ENCODE assay signal across 16 mouse cellular contexts in genomic region chr8:72765696-72766095, GRCm38 (mm10). TPM values are rescaled to one million over a fixed set of nuclear protein-coding genes. Genes with fewer than 3 reads are reported as not detected.
DNase-seq lines count a peak whose midpoint lies in the region; ATAC-seq and TF ChIP-seq lines count a peak whose summit lies in the region.
"Had no signal": no experiment of that assay in that cellular context is flagged by ENCODE, and none has a peak within 500 bp of the region (broad histone marks: within the 10 kb centered on the region; RNA-seq: fewer than 3 reads in every experiment).

No protein-coding gene starts in this region.

- H3K4me3 ChIP-seq in hindbrain, embryonic 12.5 days, result no peak overlapping the region
- H3K4me3 ChIP-seq in hindbrain, embryonic 13.5 days, result no peak overlapping the region
- no peak overlapping the region for H3K4me3 ChIP-seq in midbrain, embryonic 11.5 days (ENCODE audit: low read depth, low read length)
- H3K4me3 ChIP-seq in midbrain, embryonic 16.5 days (ENCODE audit: low read depth, low read length), result no peak overlapping the region
- no peak overlapping the region for H3K4me3 ChIP-seq in MEL (ENCODE audit: control insufficient read depth in 1 of 2, insufficient read depth in 1 of 2, low read depth in 2 of 2, low read length in 2 of 2)
- H3K4me3 ChIP-seq: gastrocnemius, adult 2 months; stomach, embryonic 15.5 days had no signal

- no peak overlapping the region for H3K27ac ChIP-seq in hindbrain, embryonic 12.5 days
- H3K27ac ChIP-seq in hindbrain, embryonic 13.5 days, result no peak overlapping the region
- H3K27ac ChIP-seq in midbrain, embryonic 11.5 days (ENCODE audit: low read depth, low read length), result no peak overlapping the region
- H3K27ac ChIP-seq in midbrain, embryonic 16.5 days (ENCODE audit: low read length), result no peak overlapping the region
- no peak overlapping the region for H3K27ac ChIP-seq in MEL (ENCODE audit: control insufficient read depth, low read depth, low read length)
- H3K27ac ChIP-seq: gastrocnemius, adult 2 months; stomach, embryonic 15.5 days had no signal

- TF ChIP-seq CTCF in MEL (IDR thresholded peaks at IDR 0.05 in 2 of 3, conservative IDR thresholded peaks at IDR 0.05 in 1 of 3; ENCODE audit: control insufficient read depth in 1 of 3, insufficient read depth in 1 of 3, low read depth in 2 of 3, low read length in 3 of 3, poor library complexity in 1 of 3, severe bottlenecking in 1 of 3), result no peak

- no peak for TF ChIP-seq POLR2A in MEL (IDR thresholded peaks at IDR 0.05; ENCODE audit: control insufficient read depth in 1 of 2, insufficient read depth in 1 of 2, low read depth in 1 of 2, low read length in 2 of 2, poor library complexity in 1 of 2)

- ATAC-seq in hindbrain, embryonic 12.5 days (ENCODE audit: low FRiP score), result peak; percentile 41; the same call in 1 of the 2 replicates
- ATAC-seq in hindbrain, embryonic 13.5 days (ENCODE audit: low FRiP score), result no peak
- ATAC-seq in midbrain, embryonic 11.5 days (ENCODE audit: low FRiP score), result peak; percentile 28; the same call in 1 of the 2 replicates
- ATAC-seq in midbrain, embryonic 16.5 days, result no peak
- peak; percentile 7; the same call in 1 of the 2 replicates for ATAC-seq in megakaryocyte progenitor cell, adult 5-6 weeks (replicated peaks; ENCODE audit: poor library complexity)
- ATAC-seq: forebrain, embryonic 16.5 days; intestine, embryonic 16.5 days had no signal

- no peak overlapping the region for H3K4me2 ChIP-seq in hindbrain, embryonic 12.5 days (replicated peaks)
- H3K4me2 ChIP-seq in hindbrain, embryonic 13.5 days, result no peak overlapping the region
- no peak overlapping the region for H3K4me2 ChIP-seq in midbrain, embryonic 11.5 days
- no peak overlapping the region for H3K4me2 ChIP-seq in midbrain, embryonic 16.5 days (ENCODE audit: low read length)
- H3K4me2 ChIP-seq: stomach, embryonic 15.5 days had no signal

- no peaks in the 10 kb centered on the region for H3K36me3 ChIP-seq in hindbrain, embryonic 12.5 days
- no peaks in the 10 kb centered on the region for H3K36me3 ChIP-seq in hindbrain, embryonic 13.5 days
- no peaks in the 10 kb centered on the region for H3K36me3 ChIP-seq in midbrain, embryonic 11.5 days (ENCODE audit: control insufficient read depth, insufficient read depth, low read length)
- no peaks in the 10 kb centered on the region for H3K36me3 ChIP-seq in midbrain, embryonic 16.5 days (ENCODE audit: control insufficient read depth, insufficient read depth, low read length)
- H3K36me3 ChIP-seq in MEL (ENCODE audit: control insufficient read depth in 1 of 2, insufficient read depth in 2 of 2, low read length in 2 of 2), result no peaks in the 10 kb centered on the region
- H3K36me3 ChIP-seq: stomach, embryonic 15.5 days had no signal

- TF ChIP-seq RAD21 in MEL (IDR thresholded peaks at IDR 0.05; ENCODE audit: low read depth, low read length), result no peak

- no peak overlapping the region for H3K9ac ChIP-seq in hindbrain, embryonic 12.5 days
- H3K9ac ChIP-seq in hindbrain, embryonic 13.5 days, result no peak overlapping the region
- no peak overlapping the region for H3K9ac ChIP-seq in midbrain, embryonic 11.5 days (ENCODE audit: low read length)
- H3K9ac ChIP-seq in midbrain, embryonic 16.5 days (ENCODE audit: low read depth, low read length), result no peak overlapping the region
- no peak overlapping the region for H3K9ac ChIP-seq in MEL (ENCODE audit: control insufficient read depth, low read depth, low read length, poor library complexity, severe bottlenecking)
- H3K9ac ChIP-seq: stomach, embryonic 15.5 days had no signal

- H3K27me3 ChIP-seq in hindbrain, embryonic 12.5 days, result no peaks in the 10 kb centered on the region
- no peaks in the 10 kb centered on the region for H3K27me3 ChIP-seq in hindbrain, embryonic 13.5 days
- no peaks in the 10 kb centered on the region for H3K27me3 ChIP-seq in midbrain, embryonic 11.5 days (ENCODE audit: control insufficient read depth, insufficient read depth, low read length)
- peaks cover 4% of the 10 kb centered on the region; the same call in 1 of the 2 replicates for H3K27me3 ChIP-seq in midbrain, embryonic 16.5 days (ENCODE audit: control insufficient read depth, insufficient read depth, low read depth, low read length)
- no peaks in the 10 kb centered on the region for H3K27me3 ChIP-seq in MEL (ENCODE audit: control insufficient read depth in 1 of 2, insufficient read depth in 2 of 2, low read length in 2 of 2)
- H3K27me3 ChIP-seq: stomach, embryonic 15.5 days had no signal

- H3K79me2 ChIP-seq in MEL (ENCODE audit: control insufficient read depth, insufficient read depth, low read length, poor library complexity), result no peaks in the 10 kb centered on the region

- DNase-seq in midbrain, embryonic 11.5 days (ENCODE audit: low spot score, missing footprints), result no peak
- DNase-seq in MEL (ENCODE audit: low read depth, low spot score), result peak; percentile 16
- DNase-seq in right cerebral cortex, postnatal 14 days, result no peak
- no peak for DNase-seq in kidney, adult 11 months
- DNase-seq: cerebellum, adult 11-12 months; gastrocnemius, adult 2 months; lung, postnatal 10 days; retina, postnatal 1 day had no signal

- WGBS in hindbrain, embryonic 12.5 days, result 66% methylated on average over 4 of the region's 4 CpGs
- 70% methylated on average over 4 of the region's 4 CpGs for WGBS in hindbrain, embryonic 13.5 days
- 62% methylated on average over 4 of the region's 4 CpGs for WGBS in midbrain, embryonic 11.5 days
- 68% methylated on average over 4 of the region's 4 CpGs for WGBS in midbrain, embryonic 16.5 days

- no peak for TF ChIP-seq EP300 in MEL (IDR thresholded peaks at IDR 0.05; ENCODE audit: low read depth in 1 of 2, low read length in 2 of 2)

- H3K9me3 ChIP-seq in hindbrain, embryonic 12.5 days (replicated peaks), result no peaks in the 10 kb centered on the region
- no peaks in the 10 kb centered on the region for H3K9me3 ChIP-seq in hindbrain, embryonic 13.5 days
- no peaks in the 10 kb centered on the region for H3K9me3 ChIP-seq in midbrain, embryonic 11.5 days (ENCODE audit: control insufficient read depth, low read length)
- H3K9me3 ChIP-seq in midbrain, embryonic 16.5 days (replicated peaks; ENCODE audit: control insufficient read depth, low read length, poor library complexity, severe bottlenecking), result no peaks in the 10 kb centered on the region
- H3K9me3 ChIP-seq in MEL (replicated peaks; ENCODE audit: insufficient read depth, low read length), result no peaks in the 10 kb centered on the region
- H3K9me3 ChIP-seq: stomach, embryonic 15.5 days had no signal

- peaks cover 3% of the 10 kb centered on the region; the same call in 1 of the 2 replicates for H3K4me1 ChIP-seq in hindbrain, embryonic 12.5 days
- H3K4me1 ChIP-seq in hindbrain, embryonic 13.5 days (replicated peaks), result peaks cover 5% of the 10 kb centered on the region; the same call in 1 of the 2 replicates
- H3K4me1 ChIP-seq in midbrain, embryonic 11.5 days (ENCODE audit: control insufficient read depth, insufficient read depth, low read length), result no peaks in the 10 kb centered on the region
- H3K4me1 ChIP-seq in midbrain, embryonic 16.5 days (ENCODE audit: control insufficient read depth, insufficient read depth, low read length), result no peaks in the 10 kb centered on the region
- H3K4me1 ChIP-seq in MEL (ENCODE audit: control insufficient read depth in 1 of 2, insufficient read depth in 2 of 2, low read length in 2 of 2), result no peaks in the 10 kb centered on the region
- H3K4me1 ChIP-seq: stomach, embryonic 15.5 days had no signal

TF ChIP-seq in MEL, 35 proteins besides CTCF, POLR2A, EP300 and RAD21:
- TF ChIP-seq MXI1 (IDR thresholded peaks at IDR 0.05; ENCODE audit: low read depth, low read length) (no peak), NRF1 (IDR thresholded peaks at IDR 0.05; ENCODE audit: insufficient read depth, low read depth, low read length, poor library complexity, severe bottlenecking) (no peak), GABPA (IDR thresholded peaks at IDR 0.05; ENCODE audit: low read depth, low read length) (no peak), GATA1 (IDR thresholded peaks at IDR 0.05; ENCODE audit: low read depth, low read length) (no peak), POLR2AphosphoS5 (IDR thresholded peaks at IDR 0.05; ENCODE audit: borderline replicate concordance, low read depth, low read length) (no peak), MAFK (IDR thresholded peaks at IDR 0.05; ENCODE audit: borderline replicate concordance, low read depth, low read length) (no peak)

RNA-seq across cellular contexts. Expression of gene F2rl3, which starts 4.0 kb away (rescaled TPM):
- polyA plus RNA-seq in hindbrain, embryonic 12.5 days (2016; fragmentation: Nextera tagmentation; extraction: Ambion mirVana), result 0.77 and 1.3 TPM in 2 replicates
- polyA plus RNA-seq in hindbrain, embryonic 13.5 days (2015; fragmentation: Nextera tagmentation; extraction: Ambion mirVana), result 0.40 and 0.56 TPM in 2 replicates
- polyA plus RNA-seq in midbrain, embryonic 11.5 days (2014; fragmentation: Nextera tagmentation; extraction: Ambion mirVana), result 1.1 and 1.4 TPM in 2 replicates
- polyA plus RNA-seq in midbrain, embryonic 16.5 days (2015; fragmentation: Nextera tagmentation; extraction: Ambion mirVana), result 0.39 and 0.48 TPM in 2 replicates
- total RNA-seq in MEL (2012; rRNA removed), result 0.08 TPM in 1 of 2 replicates, not detected in the other
- under 1 TPM in 1 of 2 experiments, not detected in 1; 0.11 TPM for polyA plus RNA-seq in MEL (2012; ENCODE audit: insufficient read depth in 1 of 2, insufficient read length in 2 of 2, low read depth in 1 of 2, low replicate concordance in 2 of 2, missing spikeins in 1 of 2)
- 2.6 and 2.9 TPM in 2 replicates for total RNA-seq in megakaryocyte progenitor cell, adult 5-6 weeks (2015)
- 3.0 and 3.1 TPM in 2 replicates for total RNA-seq in megakaryocyte progenitor cell, adult 5-6 weeks (2017)
- total RNA-seq: liver, adult 2 months had no signal

RNA-seq across cellular contexts. Expression of gene Sin3b, which starts 42.6 kb away (rescaled TPM):
- 149 and 163 TPM in 2 replicates for polyA plus RNA-seq in hindbrain, embryonic 12.5 days (2016; fragmentation: Nextera tagmentation; extraction: Ambion mirVana)
- polyA plus RNA-seq in hindbrain, embryonic 13.5 days (2015; fragmentation: Nextera tagmentation; extraction: Ambion mirVana), result 171 and 175 TPM in 2 replicates
- 147 and 155 TPM in 2 replicates for polyA plus RNA-seq in midbrain, embryonic 11.5 days (2014; fragmentation: Nextera tagmentation; extraction: Ambion mirVana)
- 173 and 175 TPM in 2 replicates for polyA plus RNA-seq in midbrain, embryonic 16.5 days (2015; fragmentation: Nextera tagmentation; extraction: Ambion mirVana)
- total RNA-seq in MEL (2012; rRNA removed), result 123 and 139 TPM in 2 replicates
- 100 to 1,000 TPM in 1 of 2 experiments, not detected in 1; 115 TPM for polyA plus RNA-seq in MEL (2012; ENCODE audit: insufficient read depth in 1 of 2, insufficient read length in 2 of 2, low read depth in 1 of 2, low replicate concordance in 2 of 2, missing spikeins in 1 of 2)
- total RNA-seq in megakaryocyte progenitor cell, adult 5-6 weeks (2015), result 81.9 and 87.4 TPM in 2 replicates
- total RNA-seq in megakaryocyte progenitor cell, adult 5-6 weeks (2017), result 79.8 and 86.7 TPM in 2 replicates

Comparison
In these comparisons a context has a peak if more than half of its experiments do, and no peak if none do; other contexts are left out.
1. ATAC-seq: peak in hindbrain, embryonic 12.5 days (single experiment), midbrain, embryonic 11.5 days (single experiment) and megakaryocyte progenitor cell, adult 5-6 weeks (single experiment); none in hindbrain, embryonic 13.5 days (single experiment) and midbrain, embryonic 16.5 days (single experiment).